Mouse (Mus musculus) left cerebral cortex, adult 9 months (tissue): ENCODE measurements at regions not wholly inside any gene's neighbourhood (a gene's known extent, or its start where the extent isn't known, plus 50 kb on each side); places are given as distances from the start of the nearest gene placed in this dataset.

Experiments used
- DNase-seq, 2 experiments: peaks; one replicate each; pipeline ENCODE4 v3.0.0; 2022; ENCODE audit warnings: low spot score in 2 of 2

GRCm38 (mm10) chr8:92004532-92004931, 202.7 kb upstream of the Irx3 start:
- DNase-seq: no peak

GRCm38 (mm10) chr8:92000368-92000767, 198.5 kb upstream of the Irx3 start:
- no peak for DNase-seq

- no peak for DNase-seq
Observed at GRCm38 (mm10) chr8:91999661-92000060, 197.8 kb upstream of the Irx3 start.

GRCm38 (mm10) chr8:91999189-91999588, 197.3 kb upstream of the Irx3 start:
- no peak for DNase-seq

GRCm38 (mm10) chr8:91997892-91998189, 196.0 kb upstream of the Irx3 start:
- no peak for DNase-seq

GRCm38 (mm10) chr8:91997023-91997891, 195.4 kb upstream of the Irx3 start:
- DNase-seq: no peak

GRCm38 (mm10) chr8:91996305-91997022, 194.6 kb upstream of the Irx3 start:
- no peak for DNase-seq

GRCm38 (mm10) chr8:91995407-91996144, 193.7 kb upstream of the Irx3 start:
- no peak for DNase-seq

- DNase-seq: no peak
Observed at GRCm38 (mm10) chr8:91991542-91992452, 189.9 kb upstream of the Irx3 start.

GRCm38 (mm10) chr8:91990952-91991351, 189.1 kb upstream of the Irx3 start:
- DNase-seq: no peak

GRCm38 (mm10) chr8:91990048-91990447, 188.2 kb upstream of the Irx3 start:
- DNase-seq: no peak

GRCm38 (mm10) chr8:91988866-91989633, 187.2 kb upstream of the Irx3 start:
- no peak for DNase-seq

- no peak for DNase-seq
Observed at GRCm38 (mm10) chr8:91987854-91988253, 186.0 kb upstream of the Irx3 start.

- no peak for DNase-seq
Observed at GRCm38 (mm10) chr8:91983171-91983570, 181.3 kb upstream of the Irx3 start.

- no peak for DNase-seq
Observed at GRCm38 (mm10) chr8:91976900-91977585, 175.2 kb upstream of the Irx3 start.

- no peak for DNase-seq
Observed at GRCm38 (mm10) chr8:91975460-91975859, 173.6 kb upstream of the Irx3 start.

- DNase-seq: no peak
Observed at GRCm38 (mm10) chr8:91974636-91975035, 172.8 kb upstream of the Irx3 start.

- no peak for DNase-seq
Observed at GRCm38 (mm10) chr8:91973951-91974439, 172.1 kb upstream of the Irx3 start.

- peak in 1 of 2 experiments; percentile 16 for DNase-seq
Observed at GRCm38 (mm10) chr8:91967407-91967806, 165.5 kb upstream of the Irx3 start.

GRCm38 (mm10) chr8:91966891-91967370, 165.1 kb upstream of the Irx3 start:
- no peak for DNase-seq
